Mouse (Mus musculus): Measurements from ENCODE around the gene Rspry1.

Gene Rspry1

GRCm38 (mm10) chr8:94695341-94695993, 93.7 kb downstream of the Rspry1 start:
- DNase-seq: no peak

GRCm38 (mm10) chr8:94695994-94696384, 94.3 kb downstream of the Rspry1 start, which contains the start of gene Pllp:
Gene Pllp, minus strand, starts transcription at chr8:94696278.
- DNase-seq: peak; percentile 45

- DNase-seq: no peak
These were observed 94.8 kb downstream of the Rspry1 start for GRCm38 (mm10) chr8:94696566-94696965.

GRCm38 (mm10) chr8:94697956-94698355, 96.2 kb downstream of the Rspry1 start:
- no peak for DNase-seq

- DNase-seq: no peak
These were observed 97.6 kb downstream of the Rspry1 start for GRCm38 (mm10) chr8:94699366-94699765.

GRCm38 (mm10) chr8:94700421-94700935, 98.7 kb downstream of the Rspry1 start:
- DNase-seq: no peak

- DNase-seq: no peak
These were observed 100.4 kb downstream of the Rspry1 start for GRCm38 (mm10) chr8:94702156-94702555.

- DNase-seq: peak; percentile 84
These were observed 101.4 kb downstream of the Rspry1 start for GRCm38 (mm10) chr8:94702844-94703813.

GRCm38 (mm10) chr8:94703972-94704668, 102.4 kb downstream of the Rspry1 start:
- peak; percentile 95 for DNase-seq

GRCm38 (mm10) chr8:94704669-94704984, 102.9 kb downstream of the Rspry1 start:
- DNase-seq: no peak

GRCm38 (mm10) chr8:94705581-94706245, 104.0 kb downstream of the Rspry1 start:
- DNase-seq: no peak

GRCm38 (mm10) chr8:94706732-94707395, 105.1 kb downstream of the Rspry1 start:
- no peak for DNase-seq
